Mouse (Mus musculus) spleen, postnatal 36 days (tissue): ENCODE measurements around the gene Alg2.

Experiments used
- DNase-seq, 2 experiments: peaks; one replicate each; pipeline ENCODE4 v3.0.0; 2022; ENCODE audit warnings: low spot score in 2 of 2, mixed read lengths in 1 of 2

The Alg2 gene

DNA sequence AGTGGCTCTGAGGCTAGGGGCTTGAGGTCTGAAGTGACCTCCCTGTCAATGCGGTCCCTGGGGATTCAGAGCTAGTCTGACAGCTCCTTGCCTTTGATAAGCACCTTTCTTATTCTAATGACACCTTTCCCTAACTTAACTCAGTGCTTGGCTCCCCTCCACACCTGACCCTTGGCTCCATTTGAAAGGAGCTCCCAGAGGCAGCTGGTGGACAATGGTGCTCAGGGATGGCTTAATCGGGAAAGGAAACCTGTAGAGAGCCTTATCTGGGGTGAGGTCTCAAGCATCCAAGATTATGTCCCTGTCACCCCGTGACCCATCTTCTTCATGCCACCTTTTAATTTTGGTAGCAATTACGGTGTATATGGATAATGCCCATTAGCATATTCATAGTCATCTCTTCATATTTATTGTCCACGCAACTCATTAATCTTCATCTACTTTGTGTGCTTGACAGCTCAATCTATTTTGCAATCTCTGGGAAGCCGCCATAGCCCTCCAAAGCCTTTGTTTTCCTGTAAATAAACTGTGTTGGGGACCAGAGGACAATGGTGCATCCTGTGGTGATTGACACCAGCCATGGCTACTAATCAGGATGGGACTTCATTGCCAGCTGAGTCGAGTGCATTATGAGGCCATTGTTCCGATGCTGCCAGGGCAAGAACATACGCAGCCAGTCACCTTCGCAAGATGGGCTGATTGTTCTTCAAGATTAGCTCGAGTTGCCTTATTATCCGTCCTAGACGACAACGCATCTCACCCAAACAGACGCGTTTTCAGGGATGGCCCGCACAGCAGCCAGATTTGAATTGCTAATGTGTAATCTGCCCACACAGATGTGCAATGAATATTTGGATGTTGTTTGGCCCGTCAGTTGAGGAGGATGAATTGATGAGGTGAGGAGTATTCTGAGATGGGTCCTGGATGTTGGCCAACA lies 24.3 kb downstream of the Alg2 start:
- no peak for DNase-seq

DNA sequence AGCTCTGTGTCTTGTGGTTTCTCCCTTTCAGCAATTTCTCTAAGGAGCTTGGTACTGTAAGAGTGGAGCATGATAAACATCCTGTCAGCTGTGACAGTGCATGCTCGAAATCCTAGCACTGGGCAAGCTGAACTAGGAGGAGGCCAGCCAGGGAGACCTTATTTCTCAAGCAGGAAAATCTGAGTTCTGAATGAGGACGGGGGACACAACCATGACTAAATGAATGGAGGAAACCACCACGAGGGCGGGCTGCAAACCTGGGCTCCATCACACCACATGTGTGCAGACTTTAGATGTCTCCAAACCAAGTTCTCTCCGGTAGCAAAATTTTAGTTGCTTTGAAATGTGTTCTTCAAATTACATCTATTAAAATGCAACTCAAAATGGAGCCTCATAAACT lies 25.0 kb downstream of the Alg2 start:
- DNase-seq, result no peak

DNA sequence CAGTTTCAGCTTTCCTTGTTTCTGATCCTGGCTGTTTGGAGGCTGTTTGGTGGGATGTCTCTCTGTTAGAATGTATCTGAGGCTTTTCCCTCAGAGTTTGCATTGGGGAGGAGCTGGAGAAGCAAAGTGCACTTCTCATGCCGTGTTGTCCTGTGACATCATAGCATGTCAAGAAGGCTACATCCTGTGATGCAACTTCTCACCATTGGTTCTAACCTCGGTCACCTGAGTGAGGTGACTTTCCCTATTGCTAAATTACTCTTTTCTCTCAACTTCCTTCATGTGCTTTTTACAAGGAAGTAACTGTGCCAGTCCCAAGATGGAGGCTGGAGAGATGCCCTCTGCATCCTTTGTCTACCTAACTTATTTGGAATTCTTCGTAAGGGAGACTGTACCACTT lies 25.6 kb downstream of the Alg2 start:
- no peak for DNase-seq

DNA sequence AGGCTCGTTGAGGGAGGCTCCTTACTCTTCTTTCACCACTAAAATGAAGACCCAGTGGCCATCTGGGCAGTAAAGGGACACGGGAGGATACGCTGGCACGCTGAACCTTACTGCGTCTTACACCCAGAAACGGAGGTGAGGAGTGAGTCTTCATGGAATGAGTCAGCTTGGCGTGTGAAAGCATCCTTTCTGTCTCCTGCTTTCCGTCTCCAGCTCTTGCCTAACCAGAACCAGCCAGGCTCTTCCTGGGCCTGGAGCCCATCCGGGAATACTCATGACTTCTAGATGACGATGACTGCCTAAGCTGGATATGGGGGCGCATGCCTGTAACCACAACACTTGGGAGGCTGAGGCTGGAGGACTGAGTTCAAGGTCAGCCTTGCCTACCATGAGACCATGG lies 33.2 kb downstream of the Alg2 start:
- DNase-seq, result no peak

DNA sequence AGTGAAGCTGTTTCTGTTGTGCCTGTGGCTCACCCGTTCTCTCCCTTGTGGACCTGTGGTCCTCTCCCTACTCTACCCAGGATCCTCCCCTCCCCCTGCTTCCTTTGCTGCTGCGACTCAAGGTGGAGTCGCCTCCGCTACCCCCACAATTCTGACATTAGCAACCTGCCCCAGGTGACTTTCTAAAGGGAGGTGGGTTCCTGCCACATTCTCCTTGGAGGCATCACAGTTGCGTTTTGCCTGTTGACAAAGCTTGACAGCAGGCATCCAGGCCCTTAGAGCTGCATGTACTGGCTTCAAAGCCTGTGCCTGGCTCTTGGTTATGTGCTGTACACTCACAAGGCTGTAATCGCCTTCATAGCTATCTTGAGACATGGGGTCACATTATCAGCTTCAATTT lies 35.2 kb downstream of the Alg2 start:
- no peak for DNase-seq

DNA sequence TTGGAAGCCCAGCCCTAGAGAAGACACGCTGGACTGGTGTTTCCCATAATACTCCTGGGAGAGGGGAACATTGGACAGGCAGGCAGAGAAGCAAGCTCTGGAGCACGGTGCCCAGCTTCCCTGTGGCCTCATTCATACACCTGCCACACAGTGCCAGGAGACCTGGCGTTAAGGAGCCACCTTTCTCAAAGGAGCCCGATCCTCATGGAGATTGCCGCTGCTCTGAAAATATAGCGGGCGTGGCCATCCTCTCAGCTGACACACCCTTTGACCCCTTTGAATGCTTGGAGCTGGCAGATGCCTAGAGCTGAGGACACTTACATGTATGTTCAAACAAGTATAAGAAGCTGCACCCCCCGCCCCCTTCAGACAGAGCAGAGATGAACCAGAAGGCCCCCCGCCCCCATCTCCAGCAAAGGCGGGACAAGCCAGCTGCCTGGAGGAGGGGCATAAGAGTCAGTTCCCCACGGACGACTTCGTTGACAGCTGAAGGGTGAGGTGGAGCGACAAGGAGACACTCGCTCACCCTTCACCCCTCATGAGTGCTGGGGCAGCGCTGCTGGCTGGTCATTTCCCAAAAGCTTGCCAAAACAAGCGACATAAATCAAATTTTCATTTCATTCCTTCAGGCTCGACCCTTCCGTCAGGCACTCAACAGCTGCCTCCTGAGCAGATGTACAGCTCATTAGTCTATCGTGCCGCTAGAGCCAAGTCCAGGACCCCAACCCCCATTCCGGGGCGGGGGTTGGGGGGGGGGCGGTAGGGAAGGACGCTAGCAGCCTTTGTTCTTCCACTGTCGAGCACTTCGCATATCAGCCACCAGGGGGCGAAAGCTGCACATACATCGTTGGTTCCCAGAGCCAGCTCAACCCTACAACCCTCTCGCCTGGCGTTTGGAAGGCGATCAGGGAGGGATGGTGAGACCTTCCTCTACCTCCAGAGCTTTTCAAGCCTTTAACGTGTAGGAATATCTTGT lies 36.5 kb downstream of the Alg2 start:
- peak; percentile 42 to 62 for DNase-seq

DNA sequence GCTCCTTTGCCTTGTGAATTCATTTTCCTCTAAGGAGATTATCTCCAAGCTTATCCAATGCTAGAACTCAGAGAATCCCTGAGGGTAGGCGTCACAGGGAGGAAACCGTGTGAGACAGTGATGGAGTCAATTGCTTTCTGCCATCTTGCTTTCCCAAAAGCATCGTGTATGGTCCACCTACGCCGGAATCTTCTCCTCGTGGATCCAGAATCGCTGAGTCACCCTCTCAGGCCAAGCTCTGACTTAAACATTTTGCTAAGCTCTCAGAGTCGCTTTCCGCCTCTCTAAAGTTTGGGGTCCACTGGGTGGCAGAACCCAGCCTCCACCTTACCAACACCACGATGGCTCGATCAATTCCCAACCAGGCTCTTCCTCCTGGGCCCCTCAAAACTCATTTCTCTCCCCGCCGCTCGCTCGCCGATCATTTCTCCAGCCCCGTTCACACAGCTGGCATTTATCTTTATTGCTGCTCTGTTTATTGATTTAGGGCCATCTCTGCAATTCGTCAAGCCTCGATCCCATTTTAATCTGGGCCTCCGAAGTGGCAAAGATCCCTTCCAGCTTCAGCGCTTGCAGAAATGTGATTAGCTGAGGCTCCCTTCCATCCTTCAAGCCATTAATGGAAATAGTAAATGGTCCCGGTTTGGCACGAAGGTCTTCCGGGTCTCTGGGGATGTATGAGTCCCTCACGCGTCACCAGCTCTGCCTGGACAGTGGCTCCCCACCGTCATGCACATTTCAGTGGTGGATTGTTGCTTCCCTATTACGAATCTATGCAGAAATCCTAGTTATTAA lies 38.4 kb downstream of the Alg2 start:
- no peak for DNase-seq

DNA sequence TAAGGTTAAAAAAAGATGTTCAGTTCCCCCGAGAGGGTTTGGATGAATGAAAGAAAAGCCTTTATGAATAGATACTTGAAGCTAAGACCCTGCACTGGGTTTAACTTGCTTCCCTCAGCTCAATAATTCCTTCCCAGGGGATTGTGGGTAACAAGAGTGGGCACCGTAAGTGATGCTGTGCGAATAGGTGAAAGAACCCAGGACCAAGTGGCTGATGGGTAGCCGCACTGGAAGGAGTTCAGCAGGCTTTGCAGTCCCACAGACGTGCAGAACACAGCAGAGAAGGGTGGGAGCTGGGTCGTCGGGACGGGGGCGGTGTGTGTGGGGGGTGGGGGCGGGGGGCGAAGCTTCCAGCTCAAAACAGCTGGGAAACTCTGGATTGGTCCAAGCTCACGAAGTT lies 39.0 kb downstream of the Alg2 start:
- no peak for DNase-seq

DNA sequence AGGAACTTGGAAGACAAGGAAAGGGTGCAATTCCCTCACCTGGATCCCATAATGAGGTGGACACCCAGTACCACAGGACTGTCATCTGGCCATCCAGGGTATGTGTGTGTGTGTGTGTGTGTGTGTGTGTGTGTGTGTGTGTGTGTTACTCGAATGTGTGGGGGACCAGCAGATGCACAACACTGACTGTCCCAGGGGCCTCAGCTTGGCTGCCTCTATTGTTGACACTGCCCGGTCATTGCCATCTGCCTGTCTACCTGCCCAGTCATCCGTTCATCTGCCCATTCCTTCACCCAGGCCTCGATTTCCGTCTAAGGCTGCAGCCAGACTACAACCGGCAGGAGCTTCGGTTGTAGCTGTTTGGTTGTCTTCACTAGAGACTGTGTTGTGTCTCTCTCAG lies 41.4 kb downstream of the Alg2 start:
- no peak for DNase-seq

DNA sequence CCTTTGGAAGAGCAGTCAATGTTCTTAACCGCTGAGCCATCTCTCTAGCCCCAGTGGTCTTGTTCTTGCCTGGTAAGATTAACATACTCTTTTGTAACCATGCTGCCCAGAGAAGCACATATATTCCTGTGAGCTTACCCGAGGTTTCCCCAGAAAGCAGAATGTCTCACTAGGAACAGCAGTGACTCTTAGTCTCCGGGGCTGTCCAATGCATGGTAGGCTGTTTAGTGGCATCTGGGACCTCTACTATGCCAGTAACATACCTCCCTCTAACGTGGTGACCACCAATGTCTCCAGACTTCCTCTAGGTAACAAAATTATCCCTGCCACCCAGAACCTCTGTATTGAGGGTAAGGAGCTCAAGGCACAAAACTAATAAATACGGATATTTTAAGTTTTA lies 43.1 kb downstream of the Alg2 start:
- no peak for DNase-seq

DNA sequence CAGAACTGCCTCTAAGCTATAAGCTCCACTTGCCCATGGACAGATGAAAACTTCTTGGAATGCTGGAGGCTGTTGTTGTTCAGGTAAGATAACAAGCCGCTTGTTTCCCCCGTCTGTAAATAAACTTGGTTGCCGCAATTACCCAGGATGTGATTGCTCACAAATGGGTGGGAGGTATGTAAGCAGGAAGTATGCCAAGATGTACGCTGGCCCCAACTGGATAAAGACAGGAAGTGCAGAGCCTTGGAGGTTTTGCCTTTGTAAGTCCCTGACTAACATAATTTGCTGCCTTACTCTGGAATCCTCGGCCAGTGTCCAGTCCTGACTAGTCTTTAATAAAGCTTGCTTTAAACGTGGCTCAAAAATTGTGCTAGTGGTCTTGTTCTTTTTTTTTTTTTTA lies 43.6 kb downstream of the Alg2 start:
- no peak for DNase-seq

DNA sequence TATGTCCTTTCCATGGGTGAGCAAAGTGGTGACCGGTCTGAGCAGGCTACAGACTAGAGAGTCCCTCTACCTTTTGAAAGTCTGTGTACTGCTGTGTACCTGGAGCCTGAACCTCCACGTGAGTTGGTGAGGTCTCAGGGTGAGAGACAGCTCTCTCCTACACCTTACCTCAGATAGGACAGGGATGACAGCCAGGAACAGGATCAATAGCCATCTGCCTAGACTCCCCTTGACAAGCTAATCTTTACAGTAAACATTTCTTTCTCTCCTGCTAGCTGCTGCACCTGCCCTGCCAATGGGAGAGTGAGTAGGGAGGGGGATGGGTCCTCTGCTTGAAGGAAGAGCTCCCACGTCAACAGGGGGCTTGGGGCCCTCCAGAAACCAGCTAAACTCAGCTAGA lies 46.5 kb downstream of the Alg2 start:
- no peak for DNase-seq

DNA sequence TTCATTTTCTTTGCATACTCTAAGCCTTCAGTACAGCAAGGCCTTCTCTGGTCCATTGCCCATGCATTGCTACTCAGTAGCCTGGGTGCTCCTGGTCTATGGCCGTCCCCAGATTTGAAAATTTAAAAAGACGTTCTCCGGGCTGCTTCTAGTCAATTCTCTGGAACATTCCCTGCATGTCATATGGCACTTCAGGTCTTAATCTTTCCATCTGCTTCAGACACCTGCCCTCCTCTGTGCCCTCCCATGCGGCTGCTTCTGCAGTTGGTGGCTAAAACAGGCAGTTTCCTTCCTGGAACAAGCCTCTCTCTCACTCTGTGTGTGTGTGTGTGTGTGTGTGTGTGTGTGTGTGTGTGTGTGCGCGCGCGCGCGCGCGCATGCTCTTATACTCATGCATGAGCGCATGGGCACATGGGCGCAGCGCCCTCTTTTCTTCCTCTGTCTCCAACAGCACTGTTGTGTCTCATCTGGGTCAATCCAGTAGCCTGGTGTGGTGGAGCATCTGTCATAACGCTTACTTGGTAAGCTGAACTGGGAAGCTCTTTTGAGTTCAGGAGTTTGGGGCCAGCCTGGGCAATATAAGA lies 48.8 kb downstream of the Alg2 start:
- DNase-seq, result no peak

DNA sequence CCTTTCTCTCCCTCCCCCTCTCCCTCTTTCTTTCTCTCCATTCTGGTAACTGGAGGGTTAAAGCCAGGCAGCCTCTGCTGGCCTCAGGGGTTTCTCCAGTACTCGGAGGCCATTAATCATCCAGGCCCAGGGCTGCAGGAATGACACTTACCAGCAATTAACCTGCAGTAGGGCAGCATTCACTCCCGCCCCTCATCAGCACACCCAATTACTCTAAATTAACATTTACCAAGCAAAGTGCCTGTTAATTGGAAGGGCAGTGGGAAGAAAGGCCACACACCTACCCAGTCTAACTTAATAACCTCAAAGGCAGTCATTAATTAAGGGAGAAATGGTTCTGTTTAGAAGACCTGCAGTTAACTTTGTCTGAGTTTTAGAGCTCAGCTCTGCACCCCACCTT lies 49.8 kb downstream of the Alg2 start:
- DNase-seq, result no peak

DNA sequence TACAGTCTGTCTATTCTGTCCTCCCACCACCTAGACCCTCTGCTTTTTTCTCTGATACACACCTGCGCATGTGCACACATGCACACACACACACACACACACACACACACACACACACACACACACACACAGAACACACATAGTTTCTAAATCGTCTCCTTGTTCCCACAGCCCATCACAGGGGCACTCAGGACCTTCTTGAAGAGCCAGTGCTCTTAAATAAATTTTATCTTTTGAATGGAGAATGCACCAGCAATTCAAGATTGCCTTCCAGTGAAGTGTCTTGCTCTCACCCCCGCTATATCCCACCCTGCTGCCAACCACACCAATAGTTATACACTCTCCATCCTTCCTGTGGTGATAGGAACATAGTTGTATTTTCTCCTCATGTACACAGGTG lies 51.2 kb downstream of the Alg2 start:
- no peak for DNase-seq

DNA sequence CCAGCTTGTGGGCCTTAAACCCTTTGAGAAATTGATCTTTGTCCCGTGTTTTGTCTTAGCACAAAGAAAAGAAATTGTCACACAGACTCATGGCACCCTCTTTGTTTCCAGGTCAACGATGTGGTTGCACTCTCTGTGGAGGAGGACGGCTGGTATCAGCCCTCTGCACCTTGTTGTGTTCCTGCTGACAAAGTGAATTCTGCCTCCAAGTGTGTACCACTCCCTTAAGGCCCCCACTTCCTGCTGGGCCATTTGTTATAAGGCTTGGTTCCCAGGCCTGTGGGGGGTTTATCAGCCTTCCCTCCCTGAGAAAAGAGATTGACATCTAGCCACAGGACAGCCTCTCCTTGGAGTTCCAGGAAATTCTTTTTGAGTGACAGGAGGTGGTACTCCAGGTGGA lies 51.9 kb downstream of the Alg2 start:
- no peak for DNase-seq

DNA sequence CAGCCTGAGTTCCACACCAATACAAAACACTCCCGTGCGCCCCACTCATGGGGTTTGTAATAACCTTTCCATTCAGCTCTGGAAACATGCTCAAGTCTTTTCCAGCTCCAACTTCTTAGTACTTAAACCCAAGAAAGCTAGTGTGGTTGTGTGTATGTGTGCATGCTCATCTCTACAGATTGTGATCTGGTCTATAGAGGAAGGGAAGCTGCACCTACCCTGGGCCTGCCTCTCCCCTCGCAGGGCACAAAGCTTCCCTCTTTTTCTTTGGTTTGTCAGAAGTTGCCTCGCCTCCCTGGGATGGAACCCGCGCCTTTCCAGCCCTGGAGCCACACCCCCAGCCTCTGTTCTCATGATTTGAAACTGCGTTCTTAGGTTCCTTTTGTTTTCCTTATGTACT lies 53.9 kb downstream of the Alg2 start:
- no peak for DNase-seq

DNA sequence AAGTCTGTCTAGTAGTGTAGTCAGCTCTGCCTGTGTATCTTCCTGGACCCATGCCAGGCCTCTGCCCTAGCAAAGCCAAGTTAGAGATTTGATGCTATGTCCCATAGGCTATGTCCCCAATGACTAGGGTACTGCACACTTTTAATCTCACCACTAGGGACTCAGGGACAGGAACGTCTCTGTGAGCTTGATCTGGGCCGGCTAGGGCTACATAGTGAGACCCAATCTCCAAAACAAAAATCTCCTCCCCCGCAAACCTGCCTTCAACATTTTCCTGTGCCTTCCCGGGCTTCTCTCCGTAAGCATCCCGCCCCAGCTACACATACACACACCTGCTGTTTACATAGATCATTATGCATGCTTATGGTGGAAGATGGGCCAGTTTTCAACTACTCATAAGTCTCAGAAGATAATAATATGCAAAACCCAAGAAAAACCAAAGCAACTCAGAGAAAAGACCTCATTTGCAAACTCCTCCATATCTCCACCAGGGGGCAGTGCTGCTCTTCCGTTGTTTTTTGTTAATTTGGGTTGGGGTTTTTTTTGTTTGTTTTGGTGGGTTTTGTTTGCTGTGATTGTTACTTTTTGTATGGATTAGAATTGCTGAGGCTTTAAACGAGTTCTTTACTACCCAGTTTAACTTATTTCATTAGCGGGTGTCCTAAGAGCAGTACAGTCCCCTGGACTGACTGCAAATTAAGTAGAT lies 54.7 kb downstream of the Alg2 start:
- DNase-seq, result no peak

DNA sequence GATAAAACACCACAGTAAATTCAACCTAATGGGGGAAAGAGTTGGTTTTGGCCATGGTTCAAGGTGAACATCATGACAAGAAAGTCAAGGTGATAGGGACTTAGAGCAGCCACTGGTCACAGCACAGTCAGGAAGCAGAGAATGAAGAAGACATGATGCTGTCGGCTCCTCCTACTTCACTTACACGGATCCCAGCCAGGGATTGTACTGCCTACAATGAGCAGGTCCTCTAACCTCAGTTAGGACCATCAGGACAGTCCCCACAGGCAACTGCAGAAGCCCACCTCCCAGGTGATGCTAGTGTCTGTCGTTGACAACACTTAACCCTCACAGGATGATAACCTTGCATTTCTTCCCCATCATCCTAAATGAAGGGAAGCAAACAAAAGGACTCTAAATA lies 56.3 kb downstream of the Alg2 start:
- DNase-seq, result no peak
